Mouse (Mus musculus) forebrain, embryonic 14.5 days (tissue): ENCODE measurements around the gene Prkn. TPM values are rescaled to one million over a fixed set of nuclear protein-coding genes. Genes with fewer than 3 reads are reported as not detected.
A peak's percentile ranks its signal among the peaks of the same experiment; 100 is the strongest.

ENCODE experiments used
- ATAC-seq: fragments of 200-750 bp; cut with Nextera tagmentation; 2 replicates; pipeline ENCODE4 v1.8.0; 2017; ENCODE audit warnings: mild to moderate bottlenecking, moderate library complexity
- DNase-seq: peaks from one replicate; pipeline ENCODE4 v3.0.0-alpha.2; 2015; ENCODE audit warnings: low spot score
- H3K27ac ChIP-seq: fragments of 300-500 bp; sonication (generic); 2 replicates; pipeline ENCODE4 v1.5.1; 2014; ENCODE audit warnings: low read depth, mild to moderate bottlenecking, control low read depth, low read length, moderate library complexity
- H3K27me3 ChIP-seq: fragments of 300-500 bp; sonication (generic); replicated peaks from 2 replicates; pipeline ENCODE4 v1.6.1; 2014; ENCODE audit warnings: low read length, control low read depth, mixed read lengths; ENCODE audit not compliant: control insufficient read depth, insufficient read depth
- H3K36me3 ChIP-seq: fragments of 300-500 bp; sonication (generic); 2 replicates; pipeline ENCODE4 v1.6.1; 2014; ENCODE audit warnings: low read length, control low read depth; ENCODE audit not compliant: control insufficient read depth, insufficient read depth
- H3K4me1 ChIP-seq: fragments of 300-500 bp; sonication (generic); 2 replicates; pipeline ENCODE4 v1.6.1; 2014; ENCODE audit warnings: antibody characterized with exemption, low read length, control low read depth; ENCODE audit not compliant: control insufficient read depth, insufficient read depth
- H3K4me2 ChIP-seq: fragments of 300-500 bp; sonication (generic); 2 replicates; pipeline ENCODE4 v1.6.1; 2014; ENCODE audit warnings: mild to moderate bottlenecking, control low read depth, low read length
- H3K4me3 ChIP-seq: fragments of 300-500 bp; sonication (generic); 2 replicates; pipeline ENCODE4 v1.5.1; 2014; ENCODE audit warnings: low read depth, low read length, control low read depth
- H3K9ac ChIP-seq: fragments of 300-500 bp; sonication (generic); 2 replicates; pipeline ENCODE4 v1.6.1; 2014; ENCODE audit warnings: mild to moderate bottlenecking, low read length, control low read depth, moderate library complexity
- H3K9me3 ChIP-seq: fragments of 300-500 bp; sonication (generic); replicated peaks from 2 replicates; pipeline ENCODE4 v1.6.1; 2016; ENCODE audit warnings: low read length, control low read depth, mixed read lengths; ENCODE audit not compliant: control insufficient read depth
- WGBS: fragments of 180-500 bp; shearing (Covaris S2); extraction: QIAGEN DNeasy Blood & Tissue Kit; methylation state at CpG from one replicate; pipeline ENCODE4 v1.1.7; 2014; 5-methylcytosine and 5-hydroxymethylcytosine counted together
- polyA plus RNA-seq: library from polyadenylated mRNA; unstranded; fragments of >200 nt; fragmentation: Nextera tagmentation; extraction: Ambion mirVana; gene quantifications from 2 replicates; pipeline ENCODE4 v1.2.1, GENCODE M21; 2014

Gene Prkn
- polyA plus RNA-seq, 1 experiment from 2014 or later, result 1.6 TPM

DNA sequence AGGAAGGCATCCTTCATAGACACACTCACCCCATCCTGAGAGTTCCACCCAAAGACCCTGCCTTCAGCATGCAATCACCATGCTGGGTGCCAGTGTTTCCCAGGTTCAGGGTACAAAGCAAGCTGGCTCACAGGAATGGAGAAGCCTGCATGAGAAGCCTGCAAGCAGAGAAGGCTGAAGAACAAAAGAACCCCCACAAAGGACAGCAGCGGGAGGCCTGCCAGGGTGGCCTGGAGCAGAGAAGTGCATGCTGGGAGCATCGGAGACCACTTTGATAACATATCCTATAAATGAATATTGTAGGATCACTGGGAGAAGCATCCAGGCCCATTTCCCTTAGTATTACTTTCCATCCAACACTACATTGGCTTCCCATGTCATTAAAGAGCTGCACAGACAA is 692.6 kb downstream of the Prkn start:
- peak; percentile 24 for DNase-seq
- no peak overlapping the region for H3K4me2 ChIP-seq
- no peaks in the 10 kb centered on the region for H3K9me3 ChIP-seq
- H3K36me3 ChIP-seq, result no peaks in the 10 kb centered on the region
- no peaks in the 10 kb centered on the region for H3K27me3 ChIP-seq
- WGBS, result 6% methylated on average over 2 of the region's 2 CpGs
- peaks cover 19% of the 10 kb centered on the region for H3K4me1 ChIP-seq
- H3K4me3 ChIP-seq, result no peak overlapping the region
- ATAC-seq, result no peak
- no peak overlapping the region for H3K27ac ChIP-seq
- H3K9ac ChIP-seq, result no peak overlapping the region

GRCm38 (mm10) chr17:11533835-11534234 is 693.7 kb downstream of the Prkn start:
- Histone ChIP-seq H3K4me3 (no peak overlapping the region), H3K4me2 (no peak overlapping the region), H3K9me3 (no peaks in the 10 kb centered on the region), H3K36me3 (no peaks in the 10 kb centered on the region), H3K27ac (no peak overlapping the region), H3K9ac (no peak overlapping the region), H3K27me3 (no peaks in the 10 kb centered on the region), H3K4me1 (peaks cover 19% of the 10 kb centered on the region)
- 19% methylated on average over 1 of the region's 1 CpGs for WGBS
- no peak for ATAC-seq
- DNase-seq, result peak; percentile 46

- no peak for ATAC-seq
- no peaks in the 10 kb centered on the region for H3K9me3 ChIP-seq
- H3K27ac ChIP-seq, result no peak overlapping the region
- H3K9ac ChIP-seq, result no peak overlapping the region
- H3K4me2 ChIP-seq, result no peak overlapping the region
- H3K4me1 ChIP-seq, result peaks cover 6% of the 10 kb centered on the region; the same call in 1 of the 2 replicates
- DNase-seq, result no peak
- no peak overlapping the region for H3K4me3 ChIP-seq
- WGBS, result 90% methylated on average over 7 of the region's 7 CpGs
- H3K36me3 ChIP-seq, result no peaks in the 10 kb centered on the region
- no peaks in the 10 kb centered on the region for H3K27me3 ChIP-seq
Measured at GRCm38 (mm10) chr17:11538826-11539225, 698.6 kb downstream of the Prkn start.

GRCm38 (mm10) chr17:11541928-11542623 is 701.9 kb downstream of the Prkn start:
- ATAC-seq (peak; percentile 32; the same call in 1 of the 2 replicates), DNase-seq (peak; percentile 25)
- H3K27me3 ChIP-seq, result no peaks in the 10 kb centered on the region
- H3K4me3 ChIP-seq, result no peak overlapping the region
- peak overlapping the region; percentile 6; the same call in 1 of the 2 replicates for H3K27ac ChIP-seq
- H3K9ac ChIP-seq, result no peak overlapping the region
- 62% methylated on average over 4 of the region's 4 CpGs for WGBS
- H3K4me2 ChIP-seq, result no peak overlapping the region
- H3K36me3 ChIP-seq, result no peaks in the 10 kb centered on the region
- H3K4me1 ChIP-seq, result no peaks in the 10 kb centered on the region
- H3K9me3 ChIP-seq, result no peaks in the 10 kb centered on the region

- no peaks in the 10 kb centered on the region for H3K4me1 ChIP-seq
- H3K4me2 ChIP-seq, result no peak overlapping the region
- H3K4me3 ChIP-seq, result no peak overlapping the region
- no peak overlapping the region for H3K9ac ChIP-seq
- H3K27me3 ChIP-seq, result no peaks in the 10 kb centered on the region
- no peaks in the 10 kb centered on the region for H3K36me3 ChIP-seq
- H3K9me3 ChIP-seq, result no peaks in the 10 kb centered on the region
- DNase-seq (no peak), ATAC-seq (no peak)
- H3K27ac ChIP-seq, result no peak overlapping the region
- 89% methylated on average over 5 of the region's 5 CpGs for WGBS
Measured at GRCm38 (mm10) chr17:11550562-11550961, 710.4 kb downstream of the Prkn start.

DNA sequence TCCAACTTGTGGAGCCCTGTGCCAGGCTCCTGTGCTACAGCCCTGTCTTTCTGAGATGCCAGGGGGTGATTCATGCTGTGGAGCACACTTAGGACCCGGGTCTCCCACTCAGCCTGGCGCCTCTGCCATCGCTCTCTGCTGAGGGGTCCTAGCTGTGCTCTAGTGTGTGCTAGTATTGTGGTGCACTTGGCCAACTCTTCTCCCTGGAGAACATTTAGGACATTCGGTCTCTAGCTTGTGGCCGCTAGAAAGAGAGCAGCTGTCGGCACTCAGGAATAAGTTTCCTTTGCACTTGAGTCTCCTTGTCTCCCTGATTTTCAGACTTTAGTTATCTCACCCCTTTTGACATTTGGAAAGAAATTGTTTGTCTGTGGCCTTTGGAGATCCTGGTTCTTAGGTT is 725.5 kb downstream of the Prkn start:
- WGBS, result 93% methylated on average over 6 of the region's 6 CpGs
- Histone ChIP-seq H3K27ac (no peak overlapping the region), H3K9ac (no peak overlapping the region), H3K9me3 (no peaks in the 10 kb centered on the region), H3K4me3 (no peak overlapping the region), H3K27me3 (no peaks in the 10 kb centered on the region), H3K36me3 (no peaks in the 10 kb centered on the region), H3K4me1 (no peaks in the 10 kb centered on the region), H3K4me2 (no peak overlapping the region)
- no peak for ATAC-seq
- no peak for DNase-seq

DNA sequence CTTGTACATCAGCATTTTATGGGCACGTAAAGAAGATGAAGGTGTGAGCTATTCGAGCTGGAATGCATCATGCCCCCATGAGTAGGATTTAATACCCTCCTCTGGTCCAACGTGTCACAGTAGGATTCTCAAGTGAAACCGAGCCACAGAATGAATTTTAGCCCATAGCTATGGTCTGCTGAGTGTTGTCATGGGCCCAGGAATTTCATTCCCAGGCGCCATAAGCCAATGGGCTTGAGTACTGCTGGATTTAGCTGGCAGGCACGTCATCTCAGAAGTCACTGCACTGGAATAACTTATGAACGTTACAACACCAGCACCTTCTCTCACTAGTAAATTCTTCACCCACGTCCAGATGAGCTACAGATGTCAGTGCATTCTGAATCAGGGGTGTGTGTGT is 730.2 kb downstream of the Prkn start:
- 80% methylated on average over 8 of the region's 8 CpGs for WGBS
- no peaks in the 10 kb centered on the region for H3K36me3 ChIP-seq
- H3K9ac ChIP-seq, result no peak overlapping the region
- no peak overlapping the region for H3K27ac ChIP-seq
- no peak overlapping the region for H3K4me2 ChIP-seq
- H3K4me1 ChIP-seq, result no peaks in the 10 kb centered on the region
- no peak for ATAC-seq
- H3K9me3 ChIP-seq, result no peaks in the 10 kb centered on the region
- no peaks in the 10 kb centered on the region for H3K27me3 ChIP-seq
- H3K4me3 ChIP-seq, result no peak overlapping the region
- no peak for DNase-seq

DNA sequence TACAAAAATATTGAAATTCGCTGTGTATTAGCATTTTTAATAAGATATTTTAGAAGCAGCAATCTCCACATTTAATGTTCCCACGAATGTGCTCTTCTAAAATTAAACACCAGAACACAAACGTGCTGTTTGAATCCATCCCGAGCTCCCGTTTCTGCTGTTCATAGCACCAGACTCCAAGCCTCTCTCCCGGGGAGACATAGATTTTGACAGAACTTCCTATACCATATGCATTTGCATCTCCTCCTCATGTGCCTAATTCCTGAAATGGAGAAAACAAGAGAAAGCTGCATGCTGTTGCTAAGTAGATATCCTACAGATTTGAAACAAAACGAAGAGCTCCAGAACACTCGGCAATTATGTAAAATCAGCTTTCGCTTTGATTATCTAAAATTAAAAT is 733.5 kb downstream of the Prkn start:
- H3K36me3 ChIP-seq, result no peaks in the 10 kb centered on the region
- no peaks in the 10 kb centered on the region for H3K4me1 ChIP-seq
- ATAC-seq (no peak), DNase-seq (no peak)
- WGBS, result 89% methylated on average over 9 of the region's 9 CpGs
- H3K9ac ChIP-seq, result no peak overlapping the region
- H3K4me2 ChIP-seq, result no peak overlapping the region
- H3K9me3 ChIP-seq, result no peaks in the 10 kb centered on the region
- H3K4me3 ChIP-seq, result no peak overlapping the region
- H3K27ac ChIP-seq, result no peak overlapping the region
- no peaks in the 10 kb centered on the region for H3K27me3 ChIP-seq

DNA sequence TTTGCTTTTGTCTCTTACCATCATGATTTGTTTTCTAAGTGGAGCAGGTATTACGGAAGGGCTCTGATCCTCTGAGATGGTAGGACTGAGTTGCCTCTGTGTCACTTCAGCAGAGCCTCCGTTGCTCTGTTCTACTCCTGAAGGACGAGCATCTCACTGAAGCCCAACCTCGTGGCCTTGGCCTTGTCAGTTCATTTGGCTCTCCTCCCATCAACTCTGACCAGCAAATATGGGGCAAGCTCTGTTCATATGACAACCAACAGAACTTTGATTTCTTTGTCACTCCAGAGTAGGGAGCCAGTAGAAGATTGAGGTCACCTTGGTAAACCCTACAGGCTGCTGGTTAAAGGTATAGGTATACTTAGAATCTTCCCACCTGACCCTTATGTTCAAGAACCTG is 745.3 kb downstream of the Prkn start:
- ATAC-seq, result no peak
- 96% methylated on average over 4 of the region's 4 CpGs for WGBS
- no peak for DNase-seq
- Histone ChIP-seq H3K9ac (no peak overlapping the region), H3K27ac (no peak overlapping the region), H3K4me1 (no peaks in the 10 kb centered on the region), H3K27me3 (no peaks in the 10 kb centered on the region), H3K9me3 (no peaks in the 10 kb centered on the region), H3K36me3 (no peaks in the 10 kb centered on the region), H3K4me2 (no peak overlapping the region), H3K4me3 (no peak overlapping the region)
